In genomic region chr7:125490947-125491735, GRCm38 (mm10) we compare ENCODE assay signal across 8 mouse cellular contexts. TPM values are rescaled to one million over a fixed set of nuclear protein-coding genes. Genes with fewer than 3 reads are reported as not detected.
DNase-seq lines count a peak whose midpoint lies in the region; ATAC-seq and TF ChIP-seq lines count a peak whose summit lies in the region.

TSS of gene Nsmce1 (minus strand) at chr7:125491596.

- H3K4me1 ChIP-seq in CH12.LX (ENCODE audit: control insufficient read depth in 1 of 2, insufficient read depth in 2 of 2) = peaks cover 9 to 44% of the 10 kb centered on the region in 2 experiments
- 0 out of 2 replicates have a peak, but pooled peaks cover 2% of the 10 kb centered on the region for H3K4me1 ChIP-seq in forebrain, embryonic 11.5 days (replicated peaks; ENCODE audit: control insufficient read depth, insufficient read depth, low read length)
- peaks cover 16% of the 10 kb centered on the region for H3K4me1 ChIP-seq in heart, embryonic 16.5 days (ENCODE audit: control insufficient read depth, insufficient read depth, low read length)
- peaks cover 63% of the 10 kb centered on the region for H3K4me1 ChIP-seq in liver, embryonic 15.5 days (replicated peaks)
- peaks cover 11% of the 10 kb centered on the region for H3K4me1 ChIP-seq in neural tube, embryonic 12.5 days

- peak within 1 kb of the TSS; percentile 50 to 83 (median 63) for H3K4me3 ChIP-seq in CH12.LX (replicated peaks in 1 of 3; ENCODE audit: low read depth in 2 of 3, low read length in 2 of 3, poor library complexity in 1 of 3)
- H3K4me3 ChIP-seq in forebrain, embryonic 11.5 days (ENCODE audit: low read depth, low read length) = peak within 1 kb of the TSS; percentile 56
- peak within 1 kb of the TSS; percentile 78 for H3K4me3 ChIP-seq in heart, embryonic 16.5 days (ENCODE audit: low read length)
- H3K4me3 ChIP-seq in liver, embryonic 15.5 days (replicated peaks) = peak within 1 kb of the TSS; percentile 69
- H3K4me3 ChIP-seq in neural tube, embryonic 12.5 days = peak within 1 kb of the TSS; percentile 53

- dilution Hi-C loops in CH12.LX (cut with MboI; ENCODE audit: extremely low pct_ligation_motif_present, extremely low pct_unique_long_range_greater_than_20kb, low sequenced_read_pairs) = no loop called here

- ATAC-seq in forebrain, embryonic 11.5 days (replicated peaks; ENCODE audit: low FRiP score) = peak; percentile 98
- peak; percentile 96 for ATAC-seq in heart, embryonic 16.5 days (replicated peaks; ENCODE audit: extremely low read depth, insufficient read depth, low FRiP score)
- peak; percentile 96 for ATAC-seq in liver, embryonic 15.5 days (ENCODE audit: insufficient read depth)
- peak; percentile 96 for ATAC-seq in neural tube, embryonic 12.5 days (ENCODE audit: low FRiP score, low read depth)

- TF ChIP-seq RAD21 in CH12.LX (IDR thresholded peaks at IDR 0.05; ENCODE audit: low read depth, low read length) = no peak

- in situ Hi-C loops in CH12.LX (cut with MboI; ENCODE audit: low pct_ligation_motif_present, low pct_unique_long_range_greater_than_20kb, low sequenced_read_pairs) = no loop called here

- no peak for TF ChIP-seq EP300 in CH12.LX (IDR thresholded peaks at IDR 0.05; ENCODE audit: low read length)

- peak within 1 kb of the TSS; percentile 48 for H3K4me2 ChIP-seq in CH12.LX (ENCODE audit: insufficient read depth, low read depth, poor library complexity, severe bottlenecking)
- H3K4me2 ChIP-seq in forebrain, embryonic 11.5 days (ENCODE audit: low read depth, low read length, severe bottlenecking) = peak within 1 kb of the TSS; percentile 69
- peak within 1 kb of the TSS; percentile 82 for H3K4me2 ChIP-seq in heart, embryonic 16.5 days (ENCODE audit: low read depth, low read length)
- peak within 1 kb of the TSS; percentile 86 for H3K4me2 ChIP-seq in liver, embryonic 15.5 days
- H3K4me2 ChIP-seq in neural tube, embryonic 12.5 days (replicated peaks) = peak within 1 kb of the TSS; percentile 76

- peak; percentile 96 for DNase-seq in CH12.LX (ENCODE audit: extremely low read depth)
- DNase-seq in c-Kit-positive CD71-positive TER-119-negative erythroid progenitor cells, embryonic 14.5 days (ENCODE audit: low read depth) = peak; percentile 93
- DNase-seq in forebrain, embryonic 11.5 days (ENCODE audit: low spot score) = peak; percentile 94
- DNase-seq in kidney, postnatal 36 days = peak; percentile 97
- DNase-seq in telencephalon, adult 2 months (ENCODE audit: low read depth, low spot score) = peak; percentile 96

- under 1% methylated on average over 56 of the region's 56 CpGs for WGBS in forebrain, embryonic 11.5 days
- under 1% methylated on average over 56 of the region's 56 CpGs for WGBS in heart, embryonic 16.5 days
- WGBS in liver, embryonic 15.5 days (ENCODE audit: insufficient replicate concordance) = under 1% methylated on average over 56 of the region's 56 CpGs
- WGBS in neural tube, embryonic 12.5 days = under 1% methylated on average over 56 of the region's 56 CpGs

- H3K9me3 ChIP-seq in CH12.LX (replicated peaks; ENCODE audit: low read length) = no peaks in the 10 kb centered on the region
- no peaks in the 10 kb centered on the region for H3K9me3 ChIP-seq in forebrain, embryonic 11.5 days (ENCODE audit: control insufficient read depth, low read length)
- no peaks in the 10 kb centered on the region for H3K9me3 ChIP-seq in heart, embryonic 16.5 days (replicated peaks; ENCODE audit: control insufficient read depth, low read length)
- no peaks in the 10 kb centered on the region for H3K9me3 ChIP-seq in liver, embryonic 15.5 days (replicated peaks)
- H3K9me3 ChIP-seq in neural tube, embryonic 12.5 days = no peaks in the 10 kb centered on the region

- TF ChIP-seq CTCF in CH12.LX (conservative IDR thresholded peaks at IDR 0.05 in 1 of 2, IDR thresholded peaks at IDR 0.05 in 1 of 2; ENCODE audit: low read depth in 2 of 2, low read length in 2 of 2) = no peak

- H3K9ac ChIP-seq in CH12.LX (ENCODE audit: insufficient read depth, low read depth) = peak within 1 kb of the TSS; percentile 87
- peak within 1 kb of the TSS; percentile 84 for H3K9ac ChIP-seq in forebrain, embryonic 11.5 days (ENCODE audit: low read length)
- peak within 1 kb of the TSS; percentile 88 for H3K9ac ChIP-seq in heart, embryonic 16.5 days (ENCODE audit: low read length)
- H3K9ac ChIP-seq in liver, embryonic 15.5 days = peak within 1 kb of the TSS; percentile 78
- H3K9ac ChIP-seq in neural tube, embryonic 12.5 days = peak within 1 kb of the TSS; percentile 71

- H3K79me2 ChIP-seq in CH12.LX (replicated peaks; ENCODE audit: control insufficient read depth, extremely low read depth, insufficient read depth, poor library complexity, severe bottlenecking) = no peaks in the 10 kb centered on the region

- H3K27ac ChIP-seq in CH12.LX (ENCODE audit: insufficient read depth, low read depth) = no peak within 1 kb of the TSS
- H3K27ac ChIP-seq in forebrain, embryonic 11.5 days (ENCODE audit: low read depth, low read length) = peak within 1 kb of the TSS; percentile 64; the same call in 1 of the 2 replicates
- peak within 1 kb of the TSS; percentile 85 for H3K27ac ChIP-seq in heart, embryonic 16.5 days (ENCODE audit: low read length)
- H3K27ac ChIP-seq in liver, embryonic 15.5 days (replicated peaks) = peak within 1 kb of the TSS; percentile 86
- peak within 1 kb of the TSS; percentile 58 for H3K27ac ChIP-seq in neural tube, embryonic 12.5 days

- peak; percentile 75 for TF ChIP-seq POLR2A in CH12.LX (IDR thresholded peaks at IDR 0.05; ENCODE audit: low read depth, low read length)

- H3K27me3 ChIP-seq in CH12.LX (replicated peaks) = peaks cover 4% of the 10 kb centered on the region
- no peaks in the 10 kb centered on the region for H3K27me3 ChIP-seq in forebrain, embryonic 11.5 days (ENCODE audit: control insufficient read depth, insufficient read depth, low read length)
- H3K27me3 ChIP-seq in heart, embryonic 16.5 days (ENCODE audit: control insufficient read depth, insufficient read depth, low read length) = no peaks in the 10 kb centered on the region
- H3K27me3 ChIP-seq in liver, embryonic 15.5 days = no peaks in the 10 kb centered on the region
- H3K27me3 ChIP-seq in neural tube, embryonic 12.5 days (replicated peaks) = no peaks in the 10 kb centered on the region

- H3K36me3 ChIP-seq in CH12.LX (replicated peaks in 1 of 2; ENCODE audit: control insufficient read depth in 1 of 2, insufficient read depth in 1 of 2, low read length in 1 of 2) = peaks cover 3 to 27% of the 10 kb centered on the region in 2 experiments
- no peaks in the 10 kb centered on the region; the same call in 1 of the 2 replicates for H3K36me3 ChIP-seq in forebrain, embryonic 11.5 days (ENCODE audit: control insufficient read depth, insufficient read depth, low read length)
- H3K36me3 ChIP-seq in heart, embryonic 16.5 days (ENCODE audit: control insufficient read depth, insufficient read depth) = no peaks in the 10 kb centered on the region; the same call in 1 of the 2 replicates
- peaks cover 7% of the 10 kb centered on the region for H3K36me3 ChIP-seq in liver, embryonic 15.5 days (replicated peaks)
- H3K36me3 ChIP-seq in neural tube, embryonic 12.5 days = peaks cover 2% of the 10 kb centered on the region; the same call in 1 of the 2 replicates

TF ChIP-seq in CH12.LX, 34 proteins besides CTCF, POLR2A, EP300 and RAD21 (continues in another document):
- TF ChIP-seq PAX5 (IDR thresholded peaks at IDR 0.05; ENCODE audit: low read length) = no peak
- peak; percentile 89 for TF ChIP-seq MXI1 (IDR thresholded peaks at IDR 0.05; ENCODE audit: low read depth, low read length)
- peak; percentile 36; the same call in 1 of the 2 replicates for TF ChIP-seq BHLHE40 (IDR thresholded peaks at IDR 0.05; ENCODE audit: low read depth, low read length)
- TF ChIP-seq UBTF (IDR thresholded peaks at IDR 0.05; ENCODE audit: low read depth, low read length) = no peak
- no peak for TF ChIP-seq USF1 (IDR thresholded peaks at IDR 0.05; ENCODE audit: low read depth, low read length)
- no peak for TF ChIP-seq GABPA (IDR thresholded peaks at IDR 0.05; ENCODE audit: insufficient replicate concordance, low read depth, low read length)
- 0 out of 2 replicates have a peak, but pooled peaks have one; percentile 62 for TF ChIP-seq KAT2A (IDR thresholded peaks at IDR 0.05; ENCODE audit: insufficient replicate concordance, low read length)
- TF ChIP-seq NELFE (IDR thresholded peaks at IDR 0.05; ENCODE audit: low read depth, low read length) = peak; percentile 71; the same call in 1 of the 2 replicates
- peak; percentile 94; the same call in 1 of the 2 replicates for TF ChIP-seq E2F4 (IDR thresholded peaks at IDR 0.05; ENCODE audit: insufficient replicate concordance, low read depth, low read length)
- no peak for TF ChIP-seq MYC (IDR thresholded peaks at IDR 0.05; ENCODE audit: low read depth, low read length)
- peak; percentile 80 for TF ChIP-seq HCFC1 (IDR thresholded peaks at IDR 0.05; ENCODE audit: low read depth, low read length)
- TF ChIP-seq ZKSCAN1 (IDR thresholded peaks at IDR 0.05; ENCODE audit: borderline replicate concordance, low read depth, low read length) = no peak
- no peak for TF ChIP-seq CHD1 (IDR thresholded peaks at IDR 0.05; ENCODE audit: low read depth, low read length)
- peak; percentile 79 for TF ChIP-seq NRF1 (IDR thresholded peaks at IDR 0.05; ENCODE audit: low read depth, low read length)
- TF ChIP-seq JUN (IDR thresholded peaks at IDR 0.05; ENCODE audit: insufficient read depth, low read depth, low read length) = no peak
- TF ChIP-seq TBP (conservative IDR thresholded peaks at IDR 0.05; ENCODE audit: low read depth, low read length) = peak; percentile 56; the same call in 1 of the 2 replicates
- no peak for TF ChIP-seq RCOR1 (conservative IDR thresholded peaks at IDR 0.05; ENCODE audit: low read depth, low read length)
- no peak for TF ChIP-seq SMC3 (IDR thresholded peaks at IDR 0.05; ENCODE audit: low read depth, low read length)
- TF ChIP-seq ELF1 (IDR thresholded peaks at IDR 0.05; ENCODE audit: low read depth, low read length) = peak; percentile 90
- no peak for TF ChIP-seq MAFK (IDR thresholded peaks at IDR 0.05; ENCODE audit: insufficient replicate concordance, low read length)
- TF ChIP-seq ZC3H11A (IDR thresholded peaks at IDR 0.05; ENCODE audit: low read depth, low read length) = no peak
- peak; percentile 11; the same call in 1 of the 2 replicates for TF ChIP-seq IRF4 (IDR thresholded peaks at IDR 0.05; ENCODE audit: low read depth, low read length)

RNA-seq across cellular contexts. Expression of gene Nsmce1, which starts in this region (rescaled TPM):
- total RNA-seq in CH12.LX (2012; rRNA removed) (56.1 and 74.8 TPM in 2 replicates), CH12.LX (2014; rRNA removed) (61.9 and 70.5 TPM in 2 replicates)
- 52.0 and 52.5 TPM in 2 replicates for polyA plus RNA-seq in CH12.LX (2012; ENCODE audit: insufficient read length, low read depth)
- 115 and 116 TPM in 2 replicates for polyA plus RNA-seq in forebrain, embryonic 11.5 days (2014; fragmentation: Nextera tagmentation; extraction: Ambion mirVana)
- polyA plus RNA-seq in heart, embryonic 16.5 days (2015; fragmentation: Nextera tagmentation; extraction: Ambion mirVana) = 94.9 and 102 TPM in 2 replicates
- polyA plus RNA-seq in liver, embryonic 15.5 days (2015; fragmentation: Nextera tagmentation; extraction: Ambion mirVana) = 73.8 and 75.2 TPM in 2 replicates
- polyA plus RNA-seq in neural tube, embryonic 12.5 days (2016; fragmentation: Nextera tagmentation; extraction: Ambion mirVana) = 98.8 and 108 TPM in 2 replicates
